Mouse (Mus musculus): ENCODE measurements at regions not wholly inside any gene's neighbourhood (a gene's known extent, or its start where the extent isn't known, plus 50 kb on each side); places are given as distances from the start of the nearest gene placed in this dataset.

- H3K36me3 ChIP-seq (ENCODE audit: insufficient read depth, low read length) = no peaks in the 10 kb centered on the region
- no peak for TF ChIP-seq CTCF (IDR thresholded peaks at IDR 0.05; ENCODE audit: low read depth)
- DNase-seq (ENCODE audit: low spot score) (peak; percentile 21), ATAC-seq (replicated peaks; ENCODE audit: low FRiP score, low read depth) (no peak)
- H3K9me3 ChIP-seq (replicated peaks; ENCODE audit: low read length) = no peaks in the 10 kb centered on the region
- H3K4me1 ChIP-seq (replicated peaks; ENCODE audit: insufficient read depth, low read length) = no peaks in the 10 kb centered on the region
- no peak overlapping the region for H3K4me2 ChIP-seq (ENCODE audit: low read length)
- H3K27me3 ChIP-seq (ENCODE audit: insufficient read depth, low read length) = no peaks in the 10 kb centered on the region
- 40% methylated on average over 1 of the region's 1 CpGs for WGBS
- no peak overlapping the region for H3K27ac ChIP-seq
- no peak overlapping the region for H3K4me3 ChIP-seq (replicated peaks; ENCODE audit: low read depth, low read length)
- no peak overlapping the region for H3K9ac ChIP-seq (ENCODE audit: low read depth, low read length)
Measured at GRCm38 (mm10) chr3:155246628-155247027, 153.4 kb downstream of the Lrriq3 start.

GRCm38 (mm10) chr3:155247124-155247523 lies 153.9 kb downstream of the Lrriq3 start:
- WGBS = 75% methylated on average over 2 of the region's 2 CpGs
- TF ChIP-seq CTCF (IDR thresholded peaks at IDR 0.05; ENCODE audit: low read depth) = no peak

GRCm38 (mm10) chr3:155247929-155248328 lies 154.7 kb downstream of the Lrriq3 start:
- Histone ChIP-seq H3K4me2 (ENCODE audit: low read length) (no peak overlapping the region), H3K4me3 (replicated peaks; ENCODE audit: low read depth, low read length) (no peak overlapping the region), H3K4me1 (replicated peaks; ENCODE audit: insufficient read depth, low read length) (no peaks in the 10 kb centered on the region), H3K9me3 (replicated peaks; ENCODE audit: low read length) (no peaks in the 10 kb centered on the region), H3K27me3 (ENCODE audit: insufficient read depth, low read length) (no peaks in the 10 kb centered on the region), H3K9ac (ENCODE audit: low read depth, low read length) (no peak overlapping the region), H3K36me3 (ENCODE audit: insufficient read depth, low read length) (no peaks in the 10 kb centered on the region), H3K27ac (no peak overlapping the region)
- 94% methylated on average over 1 of the region's 1 CpGs for WGBS
- no peak for TF ChIP-seq CTCF (IDR thresholded peaks at IDR 0.05; ENCODE audit: low read depth)
- ATAC-seq (replicated peaks; ENCODE audit: low FRiP score, low read depth) (no peak), DNase-seq (ENCODE audit: low spot score) (no peak)

More at GRCm38 (mm10) chr3:155247124-155247523, 153.9 kb downstream of the Lrriq3 start:
- no peaks in the 10 kb centered on the region for H3K9me3 ChIP-seq (replicated peaks; ENCODE audit: low read length)
- no peak overlapping the region for H3K4me3 ChIP-seq (replicated peaks; ENCODE audit: low read depth, low read length)
- H3K36me3 ChIP-seq (ENCODE audit: insufficient read depth, low read length) = no peaks in the 10 kb centered on the region
- H3K4me2 ChIP-seq (ENCODE audit: low read length) = no peak overlapping the region
- no peak for ATAC-seq (replicated peaks; ENCODE audit: low FRiP score, low read depth)
- no peak for DNase-seq (ENCODE audit: low spot score)
- H3K27ac ChIP-seq = no peak overlapping the region
- no peak overlapping the region for H3K9ac ChIP-seq (ENCODE audit: low read depth, low read length)
- no peaks in the 10 kb centered on the region for H3K4me1 ChIP-seq (replicated peaks; ENCODE audit: insufficient read depth, low read length)
- H3K27me3 ChIP-seq (ENCODE audit: insufficient read depth, low read length) = no peaks in the 10 kb centered on the region

GRCm38 (mm10) chr3:155250904-155251303 lies 157.7 kb downstream of the Lrriq3 start:
- H3K27me3 ChIP-seq (ENCODE audit: insufficient read depth, low read length) = no peaks in the 10 kb centered on the region
- no peak overlapping the region for H3K9ac ChIP-seq (ENCODE audit: low read depth, low read length)
- H3K4me2 ChIP-seq (ENCODE audit: low read length) = no peak overlapping the region
- no peaks in the 10 kb centered on the region for H3K36me3 ChIP-seq (ENCODE audit: insufficient read depth, low read length)
- ATAC-seq (replicated peaks; ENCODE audit: low FRiP score, low read depth) = no peak
- no peak overlapping the region for H3K27ac ChIP-seq
- H3K4me3 ChIP-seq (replicated peaks; ENCODE audit: low read depth, low read length) = no peak overlapping the region
- no peaks in the 10 kb centered on the region for H3K4me1 ChIP-seq (replicated peaks; ENCODE audit: insufficient read depth, low read length)
- WGBS = 85% methylated on average over 2 of the region's 2 CpGs
- no peak for TF ChIP-seq CTCF (IDR thresholded peaks at IDR 0.05; ENCODE audit: low read depth)
- no peaks in the 10 kb centered on the region for H3K9me3 ChIP-seq (replicated peaks; ENCODE audit: low read length)
- no peak for DNase-seq (ENCODE audit: low spot score)

GRCm38 (mm10) chr3:155298206-155298605 lies 205.0 kb downstream of the Lrriq3 start:
- Histone ChIP-seq H3K27me3 (ENCODE audit: insufficient read depth, low read length) (no peaks in the 10 kb centered on the region), H3K36me3 (ENCODE audit: insufficient read depth, low read length) (no peaks in the 10 kb centered on the region), H3K9me3 (replicated peaks; ENCODE audit: low read length) (no peaks in the 10 kb centered on the region), H3K9ac (ENCODE audit: low read depth, low read length) (no peak overlapping the region), H3K4me1 (replicated peaks; ENCODE audit: insufficient read depth, low read length) (no peaks in the 10 kb centered on the region), H3K4me3 (replicated peaks; ENCODE audit: low read depth, low read length) (no peak overlapping the region), H3K27ac (no peak overlapping the region), H3K4me2 (ENCODE audit: low read length) (no peak overlapping the region)
- DNase-seq (ENCODE audit: low spot score) = peak; percentile 2
- 33% methylated on average over 3 of the region's 3 CpGs for WGBS
- ATAC-seq (replicated peaks; ENCODE audit: low FRiP score, low read depth) = no peak
- TF ChIP-seq CTCF (IDR thresholded peaks at IDR 0.05; ENCODE audit: low read depth) = no peak

GRCm38 (mm10) chr3:155298724-155299123 lies 205.5 kb downstream of the Lrriq3 start:
- ATAC-seq (replicated peaks; ENCODE audit: low FRiP score, low read depth) = 0 out of 2 replicates have a peak, but pooled peaks have one; percentile 13
- DNase-seq (ENCODE audit: low spot score) = no peak
- no peak overlapping the region for H3K27ac ChIP-seq
- no peaks in the 10 kb centered on the region for H3K36me3 ChIP-seq (ENCODE audit: insufficient read depth, low read length)
- H3K4me3 ChIP-seq (replicated peaks; ENCODE audit: low read depth, low read length) = no peak overlapping the region
- H3K4me2 ChIP-seq (ENCODE audit: low read length) = no peak overlapping the region
- H3K4me1 ChIP-seq (replicated peaks; ENCODE audit: insufficient read depth, low read length) = no peaks in the 10 kb centered on the region
- H3K9ac ChIP-seq (ENCODE audit: low read depth, low read length) = no peak overlapping the region
- H3K27me3 ChIP-seq (ENCODE audit: insufficient read depth, low read length) = no peaks in the 10 kb centered on the region
- no peaks in the 10 kb centered on the region for H3K9me3 ChIP-seq (replicated peaks; ENCODE audit: low read length)
- no peak for TF ChIP-seq CTCF (IDR thresholded peaks at IDR 0.05; ENCODE audit: low read depth)

- Histone ChIP-seq H3K4me1 (replicated peaks; ENCODE audit: insufficient read depth, low read length) (no peaks in the 10 kb centered on the region), H3K4me2 (ENCODE audit: low read length) (no peak overlapping the region), H3K27ac (no peak overlapping the region), H3K9ac (ENCODE audit: low read depth, low read length) (no peak overlapping the region), H3K36me3 (ENCODE audit: insufficient read depth, low read length) (no peaks in the 10 kb centered on the region), H3K4me3 (replicated peaks; ENCODE audit: low read depth, low read length) (no peak overlapping the region), H3K27me3 (ENCODE audit: insufficient read depth, low read length) (no peaks in the 10 kb centered on the region), H3K9me3 (replicated peaks; ENCODE audit: low read length) (no peaks in the 10 kb centered on the region)
- DNase-seq (ENCODE audit: low spot score) (no peak), ATAC-seq (replicated peaks; ENCODE audit: low FRiP score, low read depth) (no peak)
- 86% methylated on average over 2 of the region's 2 CpGs for WGBS
- TF ChIP-seq CTCF (IDR thresholded peaks at IDR 0.05; ENCODE audit: low read depth) = no peak
Measured at GRCm38 (mm10) chr3:155322322-155322721, 229.1 kb downstream of the Lrriq3 start.
